ENCODE assay signal across 8 mouse cellular contexts in the genomic region with DNA sequence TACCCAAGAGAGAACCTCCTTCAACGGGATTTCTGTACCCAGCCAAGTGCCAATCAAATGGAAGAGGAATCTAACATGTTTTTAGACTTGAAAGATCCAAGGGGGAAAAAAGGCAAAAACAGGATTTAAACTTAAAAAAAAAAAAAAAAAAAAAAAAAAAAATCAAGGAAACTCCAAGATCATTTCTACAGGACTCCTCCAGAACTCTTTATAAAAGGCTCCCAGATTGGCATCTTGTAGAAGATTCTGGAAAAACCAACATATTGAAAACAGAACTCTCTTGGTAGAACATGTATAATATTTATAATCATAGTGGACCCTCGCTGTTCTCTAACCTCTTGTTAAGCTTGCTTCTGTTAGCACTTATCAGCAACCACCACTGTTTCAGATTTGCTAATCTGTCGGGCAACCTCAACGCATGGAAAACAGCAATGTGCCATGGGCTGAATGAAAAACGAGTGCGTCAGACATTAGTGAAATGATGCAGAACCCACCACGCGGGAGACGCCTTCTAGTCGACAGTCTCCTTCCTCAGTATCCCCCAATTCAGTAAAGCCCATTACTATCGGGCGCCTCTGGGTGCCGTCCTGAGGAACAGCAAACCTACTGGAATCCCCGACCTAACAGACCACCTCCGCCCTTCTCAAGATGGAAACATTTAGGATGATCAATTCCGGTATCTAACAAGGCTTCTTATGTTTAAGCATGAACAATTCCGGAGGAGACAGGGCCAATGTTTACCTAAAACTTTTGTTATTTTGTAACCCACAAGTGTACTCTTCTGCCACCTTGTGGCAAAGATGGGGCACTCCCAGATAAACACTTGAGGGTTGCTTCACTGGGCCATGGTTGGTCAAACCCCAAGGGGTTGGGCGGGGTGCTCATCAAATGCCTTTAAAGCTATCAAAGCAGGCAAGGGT. TPM values are rescaled to one million over a fixed set of nuclear protein-coding genes. Genes with fewer than 3 reads are reported as not detected.
DNase-seq lines count a peak whose midpoint lies in the region; ATAC-seq and TF ChIP-seq lines count a peak whose summit lies in the region.

No protein-coding gene starts in this region.

- WGBS in forebrain, embryonic 14.5 days = 23% methylated on average over 18 of the region's 18 CpGs
- WGBS in liver, embryonic 15.5 days (ENCODE audit: insufficient replicate concordance) = 10% methylated on average over 18 of the region's 18 CpGs
- WGBS in neural tube, embryonic 12.5 days = 25% methylated on average over 18 of the region's 18 CpGs

- no peaks in the 10 kb centered on the region for H3K4me1 ChIP-seq in ES-E14 (ENCODE audit: control insufficient read depth in 2 of 2, insufficient read depth in 2 of 2, low read length in 2 of 2, poor library complexity in 1 of 2)
- no peaks in the 10 kb centered on the region for H3K4me1 ChIP-seq in forebrain, embryonic 14.5 days (ENCODE audit: control insufficient read depth, insufficient read depth, low read length)
- H3K4me1 ChIP-seq in liver, embryonic 15.5 days (replicated peaks) = peaks cover 39% of the 10 kb centered on the region
- no peaks in the 10 kb centered on the region for H3K4me1 ChIP-seq in neural tube, embryonic 12.5 days

- peak overlapping the region; percentile 53; the same call in 1 of the 2 replicates for H3K9ac ChIP-seq in ES-E14 (ENCODE audit: insufficient read depth, low read depth, low read length, poor library complexity, severe bottlenecking)
- no peak overlapping the region for H3K9ac ChIP-seq in forebrain, embryonic 14.5 days (ENCODE audit: low read length)
- H3K9ac ChIP-seq in liver, embryonic 15.5 days = no peak overlapping the region
- no peak overlapping the region for H3K9ac ChIP-seq in neural tube, embryonic 12.5 days

- no peak overlapping the region for H3K27ac ChIP-seq in ES-E14 (ENCODE audit: insufficient read depth, low read depth, low read length, poor library complexity, severe bottlenecking)
- no peak overlapping the region for H3K27ac ChIP-seq in forebrain, embryonic 14.5 days (ENCODE audit: low read depth, low read length)
- H3K27ac ChIP-seq in liver, embryonic 15.5 days (replicated peaks) = no peak overlapping the region
- H3K27ac ChIP-seq in neural tube, embryonic 12.5 days = no peak overlapping the region

- peak; percentile 64 for DNase-seq in ES-E14 (ENCODE audit: low read depth, low spot score)
- peak; percentile 22 for DNase-seq in cerebellum, adult 11 months
- DNase-seq in forebrain, embryonic 14.5 days (ENCODE audit: low spot score) = peak; percentile 83
- peak; percentile 76 to 80 for DNase-seq in heart, postnatal 10 days
- peak; percentile 76 to 79 for DNase-seq in kidney, postnatal 36 days
- peak; percentile 17 for DNase-seq in telencephalon, adult 2 months (ENCODE audit: low read depth, low spot score)

- in situ Hi-C loops in ES-E14 (cut with MboI; ENCODE audit: low sequenced_read_pairs in 2 of 2, unreplicated experiment in 2 of 2) = no loop called here

- peak; percentile 41 for ATAC-seq in forebrain, embryonic 14.5 days
- ATAC-seq in liver, embryonic 15.5 days (ENCODE audit: insufficient read depth) = 0 out of 2 replicates have a peak, but pooled peaks have one; percentile 17
- ATAC-seq in neural tube, embryonic 12.5 days (ENCODE audit: low FRiP score, low read depth) = no peak

- H3K9me3 ChIP-seq in ES-E14 (ENCODE audit: control insufficient read depth, insufficient read depth, low read depth, low read length) = no peaks in the 10 kb centered on the region
- peaks cover 3% of the 10 kb centered on the region; the same call in 1 of the 2 replicates for H3K9me3 ChIP-seq in forebrain, embryonic 14.5 days (replicated peaks; ENCODE audit: control insufficient read depth, low read length)
- H3K9me3 ChIP-seq in liver, embryonic 15.5 days (replicated peaks) = no peaks in the 10 kb centered on the region
- H3K9me3 ChIP-seq in neural tube, embryonic 12.5 days = 0 out of 2 replicates have a peak, but pooled peaks cover 8% of the 10 kb centered on the region

- intact Hi-C loops in heart, postnatal 10 days (cut with DNase I) = loop anchor here (1.0 to 5.0 kb wide), 4 partner anchors 70 to 616 kb away; partner anchors contain the start of gene Stk24

- H3K27me3 ChIP-seq in forebrain, embryonic 14.5 days (replicated peaks; ENCODE audit: control insufficient read depth, insufficient read depth, low read length) = no peaks in the 10 kb centered on the region
- peaks cover 4% of the 10 kb centered on the region; the same call in 1 of the 2 replicates for H3K27me3 ChIP-seq in liver, embryonic 15.5 days
- H3K27me3 ChIP-seq in neural tube, embryonic 12.5 days (replicated peaks) = no peaks in the 10 kb centered on the region

- H3K4me2 ChIP-seq in forebrain, embryonic 14.5 days (ENCODE audit: low read length) = peak overlapping the region; percentile 32
- H3K4me2 ChIP-seq in liver, embryonic 15.5 days = peak overlapping the region; percentile 67
- peak overlapping the region; percentile 52 for H3K4me2 ChIP-seq in neural tube, embryonic 12.5 days (replicated peaks)

- H3K4me3 ChIP-seq in ES-E14 (ENCODE audit: insufficient read depth in 1 of 2, low read depth in 1 of 2, low read length in 2 of 2, poor library complexity in 1 of 2, severe bottlenecking in 1 of 2) = peak overlapping the region in 1 of 2 experiments; percentile 43; a peak in 1 of 4 replicates
- 0 out of 2 replicates have a peak overlapping the region, but pooled peaks have one; percentile 1 for H3K4me3 ChIP-seq in forebrain, embryonic 14.5 days (ENCODE audit: low read depth, low read length)
- H3K4me3 ChIP-seq in liver, embryonic 15.5 days (replicated peaks) = peak overlapping the region; percentile 31
- 0 out of 2 replicates have a peak overlapping the region, but pooled peaks have one; percentile 16 for H3K4me3 ChIP-seq in neural tube, embryonic 12.5 days

- H3K36me3 ChIP-seq in ES-E14 (ENCODE audit: control insufficient read depth, insufficient read depth, low read length, poor library complexity, severe bottlenecking) = no peaks in the 10 kb centered on the region
- no peaks in the 10 kb centered on the region for H3K36me3 ChIP-seq in forebrain, embryonic 14.5 days (ENCODE audit: control insufficient read depth, insufficient read depth, low read length)
- H3K36me3 ChIP-seq in liver, embryonic 15.5 days (replicated peaks) = no peaks in the 10 kb centered on the region
- no peaks in the 10 kb centered on the region for H3K36me3 ChIP-seq in neural tube, embryonic 12.5 days

TF ChIP-seq in ES-E14, 5 proteins besides CTCF, POLR2A, EP300 and RAD21:
- TF ChIP-seq ZNF384 (IDR thresholded peaks at IDR 0.05; ENCODE audit: low read depth, low read length) (peak; percentile 74), HCFC1 (IDR thresholded peaks at IDR 0.05; ENCODE audit: borderline replicate concordance, insufficient read depth, low read length) (no peak), ZC3H11A (IDR thresholded peaks at IDR 0.05; ENCODE audit: borderline replicate concordance, low read depth, low read length) (peak; percentile 67; the same call in 1 of the 2 replicates), MAFK (IDR thresholded peaks at IDR 0.05; ENCODE audit: insufficient read depth, low read depth, low read length) (no peak)

RNA-seq across cellular contexts. Expression of gene Slc15a1, which starts 54.3 kb away (rescaled TPM):
- 4.6 and 13.2 TPM in 2 replicates for total RNA-seq in ES-E14 (2012; rRNA removed)
- polyA plus RNA-seq in forebrain, embryonic 14.5 days (2014; fragmentation: Nextera tagmentation; extraction: Ambion mirVana) = not detected in 2 replicates
- not detected for total RNA-seq in heart, postnatal 10 days (2021)
- not detected in 2 replicates for polyA plus RNA-seq in liver, embryonic 15.5 days (2015; fragmentation: Nextera tagmentation; extraction: Ambion mirVana)
- not detected in 2 replicates for polyA plus RNA-seq in neural tube, embryonic 12.5 days (2016; fragmentation: Nextera tagmentation; extraction: Ambion mirVana)

Comparison
In these comparisons a context has a peak if more than half of its experiments do, and no peak if none do; other contexts are left out.
1. DNase-seq: peak in every context shown above with its lines; median percentile 83 in forebrain, embryonic 14.5 days; 78 in heart, postnatal 10 days; 78 in kidney, postnatal 36 days; 64 in ES-E14; 22 in cerebellum, adult 11 months; 17 in telencephalon, adult 2 months.